Mouse (Mus musculus) heart, adult 2 months (tissue): Measurements from ENCODE around the gene Cenpx. TPM values are rescaled to one million over a fixed set of nuclear protein-coding genes. Genes with fewer than 3 reads are reported as not detected.

Experiments
- DNase-seq, 2 experiments: peaks; one replicate each; pipeline ENCODE4 v3.0.0; 2021
- H3K27ac ChIP-seq: fragments of 200-600 bp; 2 replicates; pipeline ENCODE4 v1.8.1; 2022
- H3K27me3 ChIP-seq: fragments of 200-500 bp; 2 replicates; pipeline ENCODE4 v1.6.1; 2012; ENCODE audit warnings: mild to moderate bottlenecking, low read length, inconsistent platforms, mixed read lengths; ENCODE audit not compliant: control insufficient read depth, insufficient read depth
- H3K36me3 ChIP-seq: fragments of 200-500 bp; 2 replicates; pipeline ENCODE4 v1.6.1; 2012; ENCODE audit warnings: low read length, inconsistent platforms; ENCODE audit not compliant: control insufficient read depth, insufficient read depth
- H3K4me1 ChIP-seq: fragments of 200-500 bp; 2 replicates; pipeline ENCODE4 v1.6.1; 2011; ENCODE audit warnings: low read length; ENCODE audit not compliant: control insufficient read depth, insufficient read depth
- H3K4me3 ChIP-seq: fragments of 200-600 bp; 2 replicates; pipeline ENCODE4 v1.8.1; 2022
- H3K79me2 ChIP-seq: fragments of 200-500 bp; replicated peaks from 2 replicates; pipeline ENCODE4 v1.6.1; 2012; ENCODE audit warnings: mild to moderate bottlenecking, inconsistent platforms, low read length, moderate library complexity, mixed read lengths; ENCODE audit not compliant: control insufficient read depth, insufficient read depth
- H3K9ac ChIP-seq: fragments of 200-500 bp; 2 replicates; pipeline ENCODE4 v1.6.1; 2012; ENCODE audit warnings: low read depth, mild to moderate bottlenecking, control low read depth, inconsistent platforms, low read length, mixed read lengths
- CTCF ChIP-seq: fragments of 200-600 bp; IDR thresholded peaks from 2 replicates; pipeline ENCODE4 v1.8.1; 2022; ENCODE audit warnings: antibody characterized with exemption, mild to moderate bottlenecking, moderate library complexity
- EP300 ChIP-seq: fragments of 200-500 bp; IDR thresholded peaks from 2 replicates; pipeline ENCODE4 v1.6.1; 2011; ENCODE audit warnings: low read depth, low read length, control low read depth; ENCODE audit not compliant: insufficient read depth
- POLR2A ChIP-seq: fragments of 200-500 bp; IDR thresholded peaks from 2 replicates; pipeline ENCODE4 v1.6.1; 2011; ENCODE audit warnings: mild to moderate bottlenecking, low read depth, low read length, control low read depth; ENCODE audit not compliant: insufficient read depth
- WGBS: fragments of 180-500 bp; shearing (Covaris S2); methylation state at CpG from one replicate; pipeline ENCODE4 v1.1.7; 2018; 5-methylcytosine and 5-hydroxymethylcytosine counted together
- intact Hi-C: fragments of 180-260 bp; cut with DNase I; formaldehyde crosslinking; loops from one replicate; pipeline ENCODE4 v1.15.1; 2025
- polyA plus RNA-seq: library from polyadenylated mRNA; depleted of rRNA; stranded (reverse); fragments of >200 nt; gene quantifications from 2 replicates; pipeline ENCODE4 v1.2.3, GENCODE M21; 2012
- total RNA-seq, 2 experiments: library from RNA; stranded (reverse); gene quantifications; 2 replicates each; pipeline ENCODE4 v1.2.3; 2021

Gene Cenpx
- total and polyA plus RNA-seq, 3 experiments, result 26.4 to 53.0 (median 34.2) TPM

DNA sequence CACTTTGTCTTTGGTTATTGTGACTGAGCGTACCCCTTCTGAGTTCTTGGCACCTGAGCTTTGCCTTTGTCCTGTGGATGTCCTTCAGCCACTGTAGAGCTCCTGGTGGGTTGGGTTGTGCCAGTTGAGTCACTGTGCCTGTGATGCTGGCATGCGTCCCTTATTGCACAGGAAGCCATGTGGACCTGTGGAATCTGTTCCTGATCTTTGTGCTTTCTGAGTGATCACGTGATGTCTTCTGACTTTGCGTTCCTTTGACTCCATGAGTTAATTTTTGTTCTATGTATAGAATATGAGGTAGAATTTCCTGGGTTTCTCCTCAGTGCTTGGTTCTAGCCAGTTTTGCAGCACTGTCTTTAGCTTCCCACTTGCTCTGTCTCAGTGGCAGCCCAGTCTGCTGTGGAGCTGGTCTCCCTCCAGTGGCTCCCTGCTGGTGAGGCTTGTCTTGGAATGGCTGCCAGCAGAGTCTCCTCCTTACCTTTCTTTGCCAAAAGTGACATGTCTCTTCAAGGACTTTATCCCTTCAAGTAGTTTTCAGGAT, 21.0 kb downstream of the Cenpx start:
- DNase-seq, result no peak
- Histone ChIP-seq H3K36me3 (no peaks in the 10 kb centered on the region), H3K79me2 (0 out of 2 replicates have a peak, but pooled peaks cover 1% of the 10 kb centered on the region), H3K4me1 (peaks cover 4% of the 10 kb centered on the region), H3K4me3 (no peak overlapping the region), H3K27ac (no peak overlapping the region), H3K27me3 (no peaks in the 10 kb centered on the region), H3K9ac (no peak overlapping the region)
- WGBS, result 49% methylated on average over 4 of the region's 4 CpGs
- TF ChIP-seq POLR2A (no peak), EP300 (no peak), CTCF (no peak)
- intact Hi-C loops, result no loop called here

DNA sequence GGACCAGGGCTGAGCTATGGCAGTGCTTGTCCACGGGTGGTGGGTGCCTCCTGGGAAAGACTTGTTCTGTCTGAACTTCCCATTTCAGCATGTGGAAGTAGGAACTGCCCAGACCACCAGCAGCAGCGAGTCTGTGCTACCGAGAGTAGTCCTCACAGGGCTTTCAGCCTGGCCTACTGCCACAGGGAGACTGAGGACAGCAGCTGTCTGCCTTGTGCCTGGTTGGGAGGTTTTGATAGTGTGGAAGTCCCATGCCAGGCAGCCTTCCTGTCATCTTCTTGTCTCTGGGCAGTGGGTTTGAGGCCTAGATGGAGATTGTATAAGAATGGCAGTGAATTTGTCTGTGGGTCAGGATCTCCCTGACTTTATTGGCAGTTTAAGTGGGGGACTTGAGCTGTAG, 24.2 kb downstream of the Cenpx start:
- Histone ChIP-seq H3K36me3 (no peaks in the 10 kb centered on the region), H3K4me3 (no peak overlapping the region), H3K27ac (no peak overlapping the region), H3K27me3 (no peaks in the 10 kb centered on the region), H3K4me1 (peaks cover 6% of the 10 kb centered on the region), H3K79me2 (0 out of 2 replicates have a peak, but pooled peaks cover 1% of the 10 kb centered on the region), H3K9ac (no peak overlapping the region)
- intact Hi-C loops, result no loop called here
- no peak for DNase-seq
- TF ChIP-seq CTCF, result no peak
- TF ChIP-seq POLR2A, result no peak
- no peak for TF ChIP-seq EP300
- 66% methylated on average over 3 of the region's 3 CpGs for WGBS

DNA sequence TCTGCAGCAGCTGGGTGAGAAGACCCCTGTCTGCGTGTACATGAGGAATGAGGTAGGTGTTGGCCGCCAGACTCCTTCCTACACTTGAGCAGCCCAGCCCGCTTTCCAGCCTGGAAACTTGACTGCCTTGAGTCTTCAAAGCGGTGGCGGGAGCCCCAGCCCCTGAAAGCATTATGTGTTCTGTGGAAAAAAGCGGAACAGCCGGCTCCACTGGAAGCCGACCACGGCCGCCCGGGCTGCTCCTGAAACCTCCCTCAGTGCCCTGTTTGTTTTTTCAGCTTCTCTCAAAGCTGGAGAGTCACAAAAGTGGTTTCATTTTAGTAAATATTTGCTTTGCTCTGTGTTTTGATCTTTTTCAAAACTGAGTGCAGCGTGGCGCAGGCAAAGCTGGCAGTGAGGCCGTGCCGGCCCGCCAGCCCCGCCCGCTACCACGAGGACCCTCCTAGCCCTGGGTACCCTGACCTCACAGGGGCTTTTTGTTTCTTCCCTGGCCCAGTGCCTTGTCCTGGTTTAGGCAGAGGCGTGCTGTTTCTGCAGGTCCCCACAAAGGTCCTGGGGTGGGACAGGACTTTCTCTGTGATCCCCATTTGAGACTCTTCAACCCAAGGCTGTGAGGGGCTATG, 26.8 kb downstream of the Cenpx start:
- WGBS, result 95% methylated on average over 20 of the region's 20 CpGs
- no peak for DNase-seq
- Histone ChIP-seq H3K4me1 (peaks cover 2% of the 10 kb centered on the region; the same call in 1 of the 2 replicates), H3K79me2 (0 out of 2 replicates have a peak, but pooled peaks cover 1% of the 10 kb centered on the region), H3K36me3 (no peaks in the 10 kb centered on the region), H3K9ac (no peak overlapping the region), H3K27me3 (no peaks in the 10 kb centered on the region), H3K4me3 (no peak overlapping the region), H3K27ac (no peak overlapping the region)
- TF ChIP-seq CTCF (no peak), EP300 (no peak), POLR2A (no peak)
- intact Hi-C loops, result no loop called here

DNA sequence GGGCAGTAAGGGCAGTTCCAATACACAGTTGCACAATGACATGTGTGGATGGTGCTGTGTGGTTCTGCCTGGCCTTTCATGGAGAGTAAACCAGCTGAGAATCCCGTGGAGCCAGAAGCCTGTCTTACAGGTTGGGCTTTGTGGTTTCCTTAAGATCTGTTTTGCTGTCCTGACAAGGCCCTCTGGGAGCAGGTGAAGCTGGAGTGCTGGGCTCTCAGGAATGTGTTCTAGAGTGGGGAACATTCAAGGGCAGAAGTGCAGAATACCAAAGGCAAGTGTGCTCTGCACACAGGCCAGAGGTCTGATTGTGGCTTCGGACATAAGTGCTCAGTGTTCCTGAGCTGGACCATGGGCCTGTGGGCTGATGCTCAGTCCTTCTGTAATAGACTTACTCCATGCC, 28.9 kb downstream of the Cenpx start:
- H3K79me2 ChIP-seq, result 0 out of 2 replicates have a peak, but pooled peaks cover 1% of the 10 kb centered on the region
- WGBS, result 65% methylated on average over 2 of the region's 2 CpGs
- no peak overlapping the region for H3K27ac ChIP-seq
- TF ChIP-seq POLR2A, result no peak
- TF ChIP-seq CTCF, result no peak
- TF ChIP-seq EP300, result no peak
- H3K27me3 ChIP-seq, result no peaks in the 10 kb centered on the region
- H3K4me3 ChIP-seq, result no peak overlapping the region
- H3K4me1 ChIP-seq, result peaks cover 2% of the 10 kb centered on the region; the same call in 1 of the 2 replicates
- H3K36me3 ChIP-seq, result no peaks in the 10 kb centered on the region
- H3K9ac ChIP-seq, result no peak overlapping the region
- DNase-seq, result no peak
- intact Hi-C loops, result no loop called here

DNA sequence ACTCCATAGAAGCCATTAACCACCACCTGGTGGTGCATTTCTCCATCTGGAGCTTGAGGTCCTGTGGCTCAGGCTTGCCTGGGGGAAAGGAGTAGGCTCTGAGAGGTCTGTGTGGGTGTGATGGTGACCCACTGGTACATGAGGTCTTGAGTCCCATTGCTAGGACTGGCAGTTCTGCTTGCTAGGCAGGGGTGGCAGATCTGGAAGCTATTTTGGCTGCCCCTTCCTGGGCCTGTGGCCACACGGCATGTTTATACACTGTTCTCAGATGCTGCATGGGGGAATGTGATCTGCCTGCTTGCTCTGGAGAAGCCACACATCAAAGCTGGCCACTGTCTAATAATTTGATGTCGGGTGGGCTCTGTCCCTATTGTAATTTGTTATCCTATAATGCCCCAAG, 29.5 kb downstream of the Cenpx start:
- Histone ChIP-seq H3K4me1 (peaks cover 2% of the 10 kb centered on the region; the same call in 1 of the 2 replicates), H3K27ac (no peak overlapping the region), H3K27me3 (no peaks in the 10 kb centered on the region), H3K9ac (no peak overlapping the region), H3K36me3 (no peaks in the 10 kb centered on the region), H3K4me3 (no peak overlapping the region), H3K79me2 (no peaks in the 10 kb centered on the region)
- intact Hi-C loops, result no loop called here
- TF ChIP-seq EP300 (no peak), CTCF (0 out of 2 replicates have a peak, but pooled peaks have one; percentile 7)
- 78% methylated on average over 2 of the region's 2 CpGs for WGBS
- no peak for DNase-seq

DNA sequence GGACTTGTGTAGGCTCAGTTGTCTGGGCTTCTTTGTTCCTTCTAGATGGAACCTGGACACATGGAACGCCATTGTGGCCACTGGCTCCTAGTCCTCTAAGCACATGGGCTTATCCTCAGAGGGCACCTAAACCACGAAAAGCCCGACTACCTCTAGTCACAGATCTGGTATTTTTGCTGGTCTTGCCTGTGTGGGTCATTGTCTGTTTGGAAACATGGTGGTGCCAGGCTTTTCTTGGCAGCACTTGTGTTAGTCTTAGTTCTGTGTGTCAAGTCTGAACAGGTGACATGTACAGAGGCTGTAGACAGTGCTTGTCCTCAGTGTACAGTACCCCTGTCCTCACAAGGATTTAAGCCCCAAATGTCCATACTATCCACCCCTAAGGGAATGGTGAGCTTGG, 30.0 kb downstream of the Cenpx start:
- no peak for DNase-seq
- H3K36me3 ChIP-seq, result no peaks in the 10 kb centered on the region

More for the DNA sequence above, 30.0 kb downstream of the Cenpx start:
- H3K4me1 ChIP-seq, result peaks cover 2% of the 10 kb centered on the region; the same call in 1 of the 2 replicates
- intact Hi-C loops, result no loop called here
- H3K9ac ChIP-seq, result no peak overlapping the region
- no peaks in the 10 kb centered on the region for H3K27me3 ChIP-seq
- no peak for TF ChIP-seq CTCF
- TF ChIP-seq POLR2A, result no peak
- TF ChIP-seq EP300, result no peak
- WGBS, result 90% methylated on average over 3 of the region's 3 CpGs
- H3K27ac ChIP-seq, result no peak overlapping the region
- H3K79me2 ChIP-seq, result no peaks in the 10 kb centered on the region
- H3K4me3 ChIP-seq, result no peak overlapping the region
